Mouse (Mus musculus) testis, adult 2 months (tissue): ENCODE measurements around the gene Unc13c.

Experiments used
- CTCF ChIP-seq: fragments of 200-500 bp; IDR thresholded peaks from 2 replicates; pipeline ENCODE4 v1.5.1; 2012; ENCODE audit warnings: low read depth, mild to moderate bottlenecking, inconsistent platforms, low read length, moderate library complexity; ENCODE audit not compliant: control insufficient read depth, insufficient read depth, insufficient replicate concordance
- POLR2A ChIP-seq: fragments of 200-500 bp; IDR thresholded peaks from 2 replicates; pipeline ENCODE4 v1.6.1; 2012; ENCODE audit warnings: low read depth, mild to moderate bottlenecking, inconsistent platforms, low read length, moderate library complexity; ENCODE audit not compliant: control insufficient read depth

- TF ChIP-seq CTCF (no peak), POLR2A (no peak)
Observed at GRCm38 (mm10) chr9:73662839-73663238, 305.9 kb downstream of the Unc13c start.
